Mouse (Mus musculus) lung, adult 18-20 months (tissue): Measurements from ENCODE around the gene Kap.
"Not testable (repeated sequence)": the region's sequence is repeated elsewhere in the genome, so short reads cannot be mapped to it uniquely, and the experiment has no call there.

ENCODE experiments used
- DNase-seq, 2 experiments: peaks; one replicate each; pipeline ENCODE4 v3.0.0; 2022; ENCODE audit warnings: mixed read lengths in 2 of 2

Kap gene

DNA sequence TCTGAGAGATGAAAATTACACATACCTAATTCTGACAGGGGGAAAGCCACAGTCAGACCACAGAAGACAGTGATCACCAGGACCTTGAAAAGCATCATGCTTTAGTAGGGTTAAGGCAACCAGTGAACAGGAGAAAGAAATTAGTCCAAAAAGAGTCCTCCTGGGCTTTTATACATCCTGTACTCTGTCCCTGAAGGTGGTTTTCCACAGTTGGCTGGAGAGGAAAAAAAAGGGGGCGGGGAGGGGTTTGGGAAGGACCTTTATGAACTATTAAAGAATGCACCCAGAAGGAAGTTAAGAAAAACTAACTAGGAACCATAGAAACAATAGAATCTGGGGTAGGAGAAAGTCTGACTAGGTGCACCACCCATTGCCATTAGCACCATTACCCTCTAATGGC, at the start of gene Kap:
TSS of gene Kap (minus strand) at position 237 of the 400 bp plus-strand sequence.
- no peak for DNase-seq

- no peak for DNase-seq
Observed at GRCm38 (mm10) chr6:133885871-133886415, 32.4 kb upstream of the Kap start.

DNA sequence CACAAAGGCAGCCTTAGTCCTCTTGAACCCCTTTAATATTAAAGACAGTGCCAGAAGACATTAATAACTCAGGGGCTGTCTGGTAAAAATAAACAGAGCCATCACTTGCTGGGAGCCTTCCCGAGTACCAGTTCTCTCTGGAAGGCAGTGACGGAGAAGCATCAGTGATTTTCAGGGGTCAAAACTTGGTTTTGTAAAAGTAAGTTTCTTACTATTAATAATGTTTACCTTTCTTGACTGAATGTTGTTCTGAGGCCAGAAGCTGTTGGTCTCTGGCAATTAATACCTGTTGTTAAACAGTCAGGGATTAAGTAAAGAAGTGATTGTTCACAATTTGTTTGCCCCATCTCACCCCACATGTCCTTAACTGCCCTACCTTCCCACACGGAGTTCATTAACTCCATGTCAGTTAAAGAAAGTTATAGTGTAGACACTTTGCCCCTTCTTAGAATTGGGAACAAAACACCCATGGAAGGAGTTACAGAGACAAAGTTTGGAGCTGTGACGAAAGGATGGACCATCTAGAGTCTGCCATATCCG, 30.0 kb upstream of the Kap start:
- DNase-seq, result no peak

- peak in 1 of 2 experiments; percentile 13 for DNase-seq
Observed at GRCm38 (mm10) chr6:133875906-133876462, 22.4 kb upstream of the Kap start.

- DNase-seq, result no peak
Observed at GRCm38 (mm10) chr6:133872667-133873066, 19.1 kb upstream of the Kap start.

GRCm38 (mm10) chr6:133871131-133871530, 17.6 kb upstream of the Kap start:
- DNase-seq, result no peak

GRCm38 (mm10) chr6:133868381-133868780, 14.8 kb upstream of the Kap start:
- no peak for DNase-seq

DNA sequence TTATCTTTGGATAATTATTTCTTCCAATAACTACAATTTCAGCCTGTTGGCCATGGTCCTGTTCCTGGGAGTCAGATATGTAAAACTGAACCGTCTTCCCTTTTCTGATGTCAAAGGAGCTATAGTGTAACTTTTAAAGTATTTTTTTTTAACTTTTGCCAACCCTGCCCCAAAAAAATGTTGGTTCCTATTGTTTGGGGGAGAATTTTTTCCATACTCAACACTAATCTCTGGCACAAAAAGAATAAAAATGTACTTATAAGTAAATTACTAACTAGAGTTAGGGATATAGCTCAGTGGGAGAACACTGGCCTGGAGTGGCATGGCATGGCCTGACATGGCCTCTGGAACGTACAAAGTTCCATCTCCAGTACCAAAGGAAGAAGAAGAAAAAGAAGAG, 2.3 kb upstream of the Kap start:
- no peak for DNase-seq

DNA sequence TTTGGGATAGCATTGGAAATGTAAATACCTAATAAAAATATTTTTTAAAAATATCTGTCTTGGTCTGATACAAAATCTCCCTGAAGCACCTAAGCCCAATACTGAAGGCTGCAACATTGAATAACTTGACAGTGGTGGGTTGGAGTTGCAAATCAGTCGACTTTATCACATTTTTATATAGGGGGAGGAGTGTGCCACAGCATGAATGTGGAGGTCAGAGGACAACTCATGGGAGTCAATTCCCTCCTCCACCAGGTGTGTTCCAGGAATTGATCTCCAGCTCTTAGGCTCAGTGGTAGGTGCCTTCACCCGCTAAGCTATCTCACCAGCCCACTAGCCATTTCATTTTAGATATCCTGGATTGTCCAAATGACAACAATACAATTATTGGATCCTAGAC, 4.2 kb downstream of the Kap start:
- no peak for DNase-seq

DNA sequence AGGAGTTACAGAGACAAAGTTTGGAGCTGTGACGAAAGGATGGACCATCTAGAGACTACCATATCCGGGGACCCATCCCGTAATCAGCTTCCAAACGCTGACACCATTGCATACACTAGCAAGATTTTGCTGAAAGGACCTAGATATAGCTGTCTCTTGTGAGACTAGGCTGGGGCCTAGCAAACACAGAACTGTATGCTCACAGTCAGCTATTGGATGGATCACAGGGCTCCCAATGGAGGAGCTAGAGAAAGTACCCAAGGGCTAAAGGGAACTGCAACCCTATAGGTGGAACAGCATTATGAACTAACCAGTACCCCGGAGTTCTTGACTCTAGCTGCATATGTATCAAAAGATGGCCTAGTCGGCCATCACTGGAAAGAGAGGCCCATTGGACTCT, 4.7 kb downstream of the Kap start:
- DNase-seq, result not testable (repeated sequence)

- DNase-seq, result not testable (repeated sequence)
Observed at GRCm38 (mm10) chr6:133838296-133838995, 15.1 kb downstream of the Kap start.

- no peak for DNase-seq
Observed at GRCm38 (mm10) chr6:133812342-133812741, 41.2 kb downstream of the Kap start.
